Mouse (Mus musculus): Measurements from ENCODE around the gene Sppl2b. TPM values are rescaled to one million over a fixed set of nuclear protein-coding genes. Genes with fewer than 3 reads are reported as not detected.

The Sppl2b gene
- polyA plus RNA-seq, 2 experiments = 40.8 to 86.8 TPM

DNA sequence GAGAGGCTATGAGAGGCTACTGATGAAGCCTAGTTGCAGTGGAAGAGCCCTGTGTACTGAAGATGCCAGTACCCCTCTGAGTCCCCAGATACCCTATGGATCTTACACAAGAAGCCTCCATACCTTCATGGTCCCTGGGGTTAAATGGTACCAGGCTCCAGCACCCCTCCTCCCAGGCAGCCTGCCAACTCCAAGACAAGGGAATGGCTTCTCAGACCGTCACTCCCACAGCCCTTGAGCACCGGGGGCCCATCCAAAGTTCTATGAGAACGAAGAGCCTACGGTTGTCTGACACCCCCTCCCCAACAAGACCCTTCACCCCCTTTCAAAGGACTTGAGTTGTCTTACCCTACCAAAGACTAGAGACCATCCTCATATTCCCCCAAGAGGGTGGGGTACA lies 60.7 kb downstream of the Sppl2b start:
- 94% methylated on average over 4 of the region's 4 CpGs for WGBS
- Histone ChIP-seq H3K4me2 (replicated peaks; ENCODE audit: low read depth, low read length, severe bottlenecking) (no peak overlapping the region), H3K4me3 (replicated peaks; ENCODE audit: low read length) (no peak overlapping the region), H3K27me3 (ENCODE audit: control insufficient read depth, insufficient read depth, low read length) (no peaks in the 10 kb centered on the region), H3K9me3 (ENCODE audit: control insufficient read depth, low read length) (no peaks in the 10 kb centered on the region), H3K9ac (ENCODE audit: low read depth, low read length, severe bottlenecking) (no peak overlapping the region), H3K36me3 (ENCODE audit: control insufficient read depth, insufficient read depth, low read length) (peaks cover 26% of the 10 kb centered on the region; the same call in 1 of the 2 replicates), H3K27ac (replicated peaks; ENCODE audit: low read depth, low read length) (no peak overlapping the region), H3K4me1 (ENCODE audit: control insufficient read depth, insufficient read depth, low read length) (peaks cover 7% of the 10 kb centered on the region; the same call in 1 of the 2 replicates)
- no peak for TF ChIP-seq POLR2A (IDR thresholded peaks at IDR 0.05; ENCODE audit: borderline replicate concordance, extremely low read depth, insufficient read depth, insufficient read length)
- DNase-seq (ENCODE audit: low spot score) (no peak), ATAC-seq (ENCODE audit: low FRiP score, low read depth) (no peak)

- Histone ChIP-seq H3K36me3 (ENCODE audit: control insufficient read depth, insufficient read depth, low read length) (peaks cover 20% of the 10 kb centered on the region; the same call in 1 of the 2 replicates), H3K27me3 (ENCODE audit: control insufficient read depth, insufficient read depth, low read length) (no peaks in the 10 kb centered on the region), H3K4me2 (replicated peaks; ENCODE audit: low read depth, low read length, severe bottlenecking) (peak overlapping the region; percentile 94), H3K9ac (ENCODE audit: low read depth, low read length, severe bottlenecking) (peak overlapping the region; percentile 80), H3K4me1 (ENCODE audit: control insufficient read depth, insufficient read depth, low read length) (peaks cover 13% of the 10 kb centered on the region; the same call in 1 of the 2 replicates), H3K4me3 (replicated peaks; ENCODE audit: low read length) (peak overlapping the region; percentile 91), H3K27ac (replicated peaks; ENCODE audit: low read depth, low read length) (no peak overlapping the region), H3K9me3 (ENCODE audit: control insufficient read depth, low read length) (no peaks in the 10 kb centered on the region)
- no peak for TF ChIP-seq POLR2A (IDR thresholded peaks at IDR 0.05; ENCODE audit: borderline replicate concordance, extremely low read depth, insufficient read depth, insufficient read length)
- WGBS = 2% methylated on average over 15 of the region's 15 CpGs
- DNase-seq (ENCODE audit: low spot score) (peak; percentile 31), ATAC-seq (ENCODE audit: low FRiP score, low read depth) (no peak)
Observed at GRCm38 (mm10) chr10:80917336-80917778, 62.3 kb downstream of the Sppl2b start.

GRCm38 (mm10) chr10:80917779-80918434 lies 62.8 kb downstream of the Sppl2b start, which contains the start of gene Lmnb2:
Gene Lmnb2 (minus strand): TSS chr10:80918245.
- DNase-seq (ENCODE audit: low spot score) (peak; percentile 70), ATAC-seq (ENCODE audit: low FRiP score, low read depth) (peak; percentile 56; the same call in 1 of the 2 replicates)
- Histone ChIP-seq H3K9ac (ENCODE audit: low read depth, low read length, severe bottlenecking) (peak within 1 kb of the TSS; percentile 80), H3K27me3 (ENCODE audit: control insufficient read depth, insufficient read depth, low read length) (no peaks in the 10 kb centered on the region), H3K4me3 (replicated peaks; ENCODE audit: low read length) (peak within 1 kb of the TSS; percentile 91), H3K27ac (replicated peaks; ENCODE audit: low read depth, low read length) (no peak within 1 kb of the TSS), H3K4me2 (replicated peaks; ENCODE audit: low read depth, low read length, severe bottlenecking) (peak within 1 kb of the TSS; percentile 94), H3K36me3 (ENCODE audit: control insufficient read depth, insufficient read depth, low read length) (peaks cover 20% of the 10 kb centered on the region; the same call in 1 of the 2 replicates), H3K4me1 (ENCODE audit: control insufficient read depth, insufficient read depth, low read length) (peaks cover 13% of the 10 kb centered on the region; the same call in 1 of the 2 replicates), H3K9me3 (ENCODE audit: control insufficient read depth, low read length) (no peaks in the 10 kb centered on the region)
- WGBS = under 1% methylated on average over 61 of the region's 61 CpGs
- TF ChIP-seq POLR2A (IDR thresholded peaks at IDR 0.05; ENCODE audit: borderline replicate concordance, extremely low read depth, insufficient read depth, insufficient read length) = 0 out of 2 replicates have a peak, but pooled peaks have one; percentile 62

MicroRNAs encoded within 50 kb of the gene (microRNA counts, 519-probe panel; counts per million panel counts)
- not detected for microRNA mmu-miR-1982

Small RNA genes within 50 kb of the gene (microRNA-seq; reads per million reads assigned to microRNA genes)
- 2.7 reads per million, percentile 5 among the genes with 10 or more reads in this experiment for gene Mir1982

Other genes with a start within 250 kb of the Sppl2b start
- 5.6 and 6.2 TPM in 2 replicates for gene Gm49322, start 249.3 kb upstream of the Sppl2b start, polyA plus RNA-seq (2012; rRNA removed)
- gene Gm49322, start 249.3 kb upstream of the Sppl2b start, polyA plus RNA-seq (2014; fragmentation: Nextera tagmentation; extraction: Ambion mirVana) = 2.2 and 2.8 TPM in 2 replicates
- 253 and 298 TPM in 2 replicates for gene Csnk1g2, start 232.4 kb upstream of the Sppl2b start, polyA plus RNA-seq (2012; rRNA removed)
- 110 and 125 TPM in 2 replicates for gene Csnk1g2, start 232.4 kb upstream of the Sppl2b start, polyA plus RNA-seq (2014; fragmentation: Nextera tagmentation; extraction: Ambion mirVana)
- 87.8 and 122 TPM in 2 replicates for gene Btbd2, start 198.2 kb upstream of the Sppl2b start, polyA plus RNA-seq (2012; rRNA removed)
- 78.0 and 89.1 TPM in 2 replicates for gene Btbd2, start 198.2 kb upstream of the Sppl2b start, polyA plus RNA-seq (2014; fragmentation: Nextera tagmentation; extraction: Ambion mirVana)
- 108 and 147 TPM in 2 replicates for gene Mknk2, start 177.2 kb upstream of the Sppl2b start, polyA plus RNA-seq (2012; rRNA removed)
- 93.0 and 97.7 TPM in 2 replicates for gene Mknk2, start 177.2 kb upstream of the Sppl2b start, polyA plus RNA-seq (2014; fragmentation: Nextera tagmentation; extraction: Ambion mirVana)
- gene Mob3a, start 153.3 kb upstream of the Sppl2b start, polyA plus RNA-seq (2012; rRNA removed) = 33.7 and 42.7 TPM in 2 replicates
- 35.9 and 36.5 TPM in 2 replicates for gene Mob3a, start 153.3 kb upstream of the Sppl2b start, polyA plus RNA-seq (2014; fragmentation: Nextera tagmentation; extraction: Ambion mirVana)
- gene Izumo4, start 153.1 kb upstream of the Sppl2b start, polyA plus RNA-seq (2012; rRNA removed) = 64.5 and 66.1 TPM in 2 replicates
- 14.4 and 15.9 TPM in 2 replicates for gene Izumo4, start 153.1 kb upstream of the Sppl2b start, polyA plus RNA-seq (2014; fragmentation: Nextera tagmentation; extraction: Ambion mirVana)
- 123 and 150 TPM in 2 replicates for gene Ap3d1, start 113.0 kb upstream of the Sppl2b start, polyA plus RNA-seq (2012; rRNA removed)
- gene Ap3d1, start 113.0 kb upstream of the Sppl2b start, polyA plus RNA-seq (2014; fragmentation: Nextera tagmentation; extraction: Ambion mirVana) = 75.1 and 82.9 TPM in 2 replicates
- gene Dot1l, start 100.1 kb upstream of the Sppl2b start, polyA plus RNA-seq (2012; rRNA removed) = 55.1 and 72.2 TPM in 2 replicates
- gene Dot1l, start 100.1 kb upstream of the Sppl2b start, polyA plus RNA-seq (2014; fragmentation: Nextera tagmentation; extraction: Ambion mirVana) = 22.7 and 25.6 TPM in 2 replicates
- gene Sf3a2, start 57.1 kb upstream of the Sppl2b start, polyA plus RNA-seq (2012; rRNA removed) = 78.0 and 102 TPM in 2 replicates
- 80.6 and 87.6 TPM in 2 replicates for gene Sf3a2, start 57.1 kb upstream of the Sppl2b start, polyA plus RNA-seq (2014; fragmentation: Nextera tagmentation; extraction: Ambion mirVana)
- 109 and 110 TPM in 2 replicates for gene Plekhj1, start 56.6 kb upstream of the Sppl2b start, polyA plus RNA-seq (2012; rRNA removed)
- gene Plekhj1, start 56.6 kb upstream of the Sppl2b start, polyA plus RNA-seq (2014; fragmentation: Nextera tagmentation; extraction: Ambion mirVana) = 119 and 121 TPM in 2 replicates
- gene Amh, start 50.0 kb upstream of the Sppl2b start, polyA plus RNA-seq (2012; rRNA removed) = 1.0 and 1.9 TPM in 2 replicates
- gene Amh, start 50.0 kb upstream of the Sppl2b start, polyA plus RNA-seq (2014; fragmentation: Nextera tagmentation; extraction: Ambion mirVana) = 0.11 TPM in 1 of 2 replicates, not detected in the other
- 8.5 and 12.1 TPM in 2 replicates for gene Jsrp1, start 41.8 kb upstream of the Sppl2b start, polyA plus RNA-seq (2012; rRNA removed)
- 5.1 and 6.1 TPM in 2 replicates for gene Jsrp1, start 41.8 kb upstream of the Sppl2b start, polyA plus RNA-seq (2014; fragmentation: Nextera tagmentation; extraction: Ambion mirVana)
- 882 and 1,248 TPM in 2 replicates for gene Oaz1, start 28.6 kb upstream of the Sppl2b start, polyA plus RNA-seq (2012; rRNA removed)
- 1,813 and 1,884 TPM in 2 replicates for gene Oaz1, start 28.6 kb upstream of the Sppl2b start, polyA plus RNA-seq (2014; fragmentation: Nextera tagmentation; extraction: Ambion mirVana)
- 0.88 and 1.4 TPM in 2 replicates for gene Lingo3, start 11.2 kb upstream of the Sppl2b start, polyA plus RNA-seq (2012; rRNA removed)
- gene Lingo3, start 11.2 kb upstream of the Sppl2b start, polyA plus RNA-seq (2014; fragmentation: Nextera tagmentation; extraction: Ambion mirVana) = 0.56 and 0.82 TPM in 2 replicates
- 366 and 417 TPM in 2 replicates for gene Lsm7, start 66 bp upstream of the Sppl2b start, polyA plus RNA-seq (2012; rRNA removed)
- gene Lsm7, start 66 bp upstream of the Sppl2b start, polyA plus RNA-seq (2014; fragmentation: Nextera tagmentation; extraction: Ambion mirVana) = 360 and 371 TPM in 2 replicates
- gene Tmprss9, start 16.6 kb downstream of the Sppl2b start, polyA plus RNA-seq (2012; rRNA removed) = 0.04 TPM in 1 of 2 replicates, not detected in the other
- 0.10 TPM in 1 of 2 replicates, not detected in the other for gene Tmprss9, start 16.6 kb downstream of the Sppl2b start, polyA plus RNA-seq (2014; fragmentation: Nextera tagmentation; extraction: Ambion mirVana)
- 187 and 229 TPM in 2 replicates for gene Timm13, start 45.7 kb downstream of the Sppl2b start, polyA plus RNA-seq (2012; rRNA removed)
- gene Timm13, start 45.7 kb downstream of the Sppl2b start, polyA plus RNA-seq (2014; fragmentation: Nextera tagmentation; extraction: Ambion mirVana) = 330 and 335 TPM in 2 replicates
- gene Lmnb2, start 63.0 kb downstream of the Sppl2b start, polyA plus RNA-seq (2012; rRNA removed) = 75.9 and 77.5 TPM in 2 replicates
- gene Lmnb2, start 63.0 kb downstream of the Sppl2b start, polyA plus RNA-seq (2014; fragmentation: Nextera tagmentation; extraction: Ambion mirVana) = 19.1 and 21.5 TPM in 2 replicates
- 46.2 and 52.2 TPM in 2 replicates for gene Gadd45b, start 74.8 kb downstream of the Sppl2b start, polyA plus RNA-seq (2012; rRNA removed)
- 33.8 and 36.6 TPM in 2 replicates for gene Gadd45b, start 74.8 kb downstream of the Sppl2b start, polyA plus RNA-seq (2014; fragmentation: Nextera tagmentation; extraction: Ambion mirVana)
- 7.6 and 7.9 TPM in 2 replicates for gene Gng7, start 159.7 kb downstream of the Sppl2b start, polyA plus RNA-seq (2012; rRNA removed)
- gene Gng7, start 159.7 kb downstream of the Sppl2b start, polyA plus RNA-seq (2014; fragmentation: Nextera tagmentation; extraction: Ambion mirVana) = 6.5 and 7.2 TPM in 2 replicates
- 0.13 and 0.20 TPM in 2 replicates for gene Diras1, start 170.4 kb downstream of the Sppl2b start, polyA plus RNA-seq (2012; rRNA removed)
- gene Diras1, start 170.4 kb downstream of the Sppl2b start, polyA plus RNA-seq (2014; fragmentation: Nextera tagmentation; extraction: Ambion mirVana) = not detected in 2 replicates
- 25.9 and 33.0 TPM in 2 replicates for gene Slc39a3, start 182.2 kb downstream of the Sppl2b start, polyA plus RNA-seq (2012; rRNA removed)
- 12.8 and 14.8 TPM in 2 replicates for gene Slc39a3, start 182.2 kb downstream of the Sppl2b start, polyA plus RNA-seq (2014; fragmentation: Nextera tagmentation; extraction: Ambion mirVana)
- gene Sgta, start 204.9 kb downstream of the Sppl2b start, polyA plus RNA-seq (2012; rRNA removed) = 205 and 263 TPM in 2 replicates
- 176 and 192 TPM in 2 replicates for gene Sgta, start 204.9 kb downstream of the Sppl2b start, polyA plus RNA-seq (2014; fragmentation: Nextera tagmentation; extraction: Ambion mirVana)
- gene Thop1, start 214.8 kb downstream of the Sppl2b start, polyA plus RNA-seq (2012; rRNA removed) = 79.0 and 93.4 TPM in 2 replicates
- gene Thop1, start 214.8 kb downstream of the Sppl2b start, polyA plus RNA-seq (2014; fragmentation: Nextera tagmentation; extraction: Ambion mirVana) = 52.4 and 54.1 TPM in 2 replicates
- 0.44 and 0.54 TPM in 2 replicates for gene Creb3l3, start 243.6 kb downstream of the Sppl2b start, polyA plus RNA-seq (2012; rRNA removed)
- gene Creb3l3, start 243.6 kb downstream of the Sppl2b start, polyA plus RNA-seq (2014; fragmentation: Nextera tagmentation; extraction: Ambion mirVana) = 0.58 and 0.74 TPM in 2 replicates

Measured in limb, embryonic 14.5 days (tissue).